Mouse (Mus musculus) yolk sac, embryonic 10.5 days (tissue): Measurements from ENCODE around the gene Alk.

Source experiments
- DNase-seq: peaks from one replicate; pipeline ENCODE4 v3.0.0-alpha.2; 2017; ENCODE audit warnings: low spot score

Gene Alk

DNA sequence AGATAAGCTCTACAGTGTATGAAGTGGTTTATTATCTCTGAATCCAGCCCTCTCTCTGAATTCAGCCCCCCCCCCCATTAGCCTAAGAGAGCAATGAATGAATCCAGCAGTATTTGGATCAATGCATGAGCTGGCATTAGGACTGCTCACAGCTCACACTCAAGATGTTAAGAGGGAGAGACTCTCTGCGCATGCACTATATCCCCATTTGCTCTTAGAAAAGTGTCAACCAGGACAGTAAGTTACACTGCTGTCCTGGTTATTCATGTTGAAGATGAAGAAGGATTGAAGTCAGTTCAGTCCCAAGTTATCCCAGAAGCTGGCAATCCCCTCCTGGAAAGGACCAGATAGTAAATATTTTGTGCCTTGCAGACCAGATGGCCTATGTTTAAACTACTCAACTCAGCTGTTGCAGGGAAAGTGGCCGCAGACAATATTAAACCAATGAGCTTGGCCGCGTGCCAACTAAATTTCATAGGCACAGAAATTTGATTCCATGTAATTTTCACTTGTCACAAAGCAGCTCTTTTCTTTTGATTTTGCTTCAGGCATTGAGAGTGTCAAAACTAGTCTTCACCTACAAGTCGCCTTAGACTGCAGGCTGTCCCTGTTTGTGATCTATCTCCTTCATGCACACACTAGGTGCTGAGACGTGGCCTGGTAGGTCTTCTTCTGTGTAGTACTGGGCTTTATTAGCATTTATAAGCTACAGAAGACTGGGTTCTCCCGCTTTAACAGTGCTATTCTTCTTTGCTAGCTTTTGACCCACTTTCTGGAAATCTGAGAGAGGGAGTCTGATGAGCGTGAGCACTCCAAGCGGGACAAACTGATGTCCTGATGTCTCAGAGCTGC, 339.0 kb downstream of the Alk start:
- no peak for DNase-seq

DNA sequence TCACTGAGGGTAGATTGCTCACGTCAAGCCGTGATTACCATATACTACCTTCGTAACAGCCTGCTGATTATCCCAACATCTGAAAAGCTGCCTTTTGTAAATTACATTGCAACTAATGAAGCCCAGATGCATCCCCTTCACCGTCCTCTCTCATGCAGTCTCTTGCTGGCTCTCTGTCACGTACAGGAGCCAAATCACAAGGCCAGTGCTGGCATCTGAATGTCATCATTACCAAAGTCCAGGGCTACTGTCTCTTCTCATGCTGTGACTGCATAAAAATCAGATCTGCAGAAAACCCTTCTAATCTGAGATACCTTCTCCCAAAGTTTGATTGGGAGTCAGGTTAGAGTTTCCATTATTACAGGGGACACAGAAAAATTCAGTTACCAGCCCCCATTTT, 351.0 kb downstream of the Alk start:
- no peak for DNase-seq

DNA sequence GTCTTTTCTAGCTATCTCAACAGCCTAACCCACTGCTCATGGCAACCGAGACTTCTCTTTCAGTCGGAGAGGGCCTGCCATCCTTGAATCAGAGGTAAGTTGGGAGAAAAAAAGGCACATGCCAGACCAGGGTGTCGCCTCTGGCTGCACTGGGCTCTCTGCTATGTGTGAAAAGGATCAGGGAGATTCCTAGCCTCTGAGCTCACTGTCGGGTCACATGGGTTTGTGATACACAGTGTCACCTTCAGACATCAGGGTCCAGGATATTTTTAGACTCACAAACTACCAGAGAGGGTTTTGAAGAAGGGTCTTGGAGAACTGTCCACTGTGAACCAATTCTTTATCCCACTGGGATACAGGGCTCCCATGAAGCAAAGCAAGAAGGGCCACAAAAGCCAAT, 352.9 kb downstream of the Alk start:
- no peak for DNase-seq

DNA sequence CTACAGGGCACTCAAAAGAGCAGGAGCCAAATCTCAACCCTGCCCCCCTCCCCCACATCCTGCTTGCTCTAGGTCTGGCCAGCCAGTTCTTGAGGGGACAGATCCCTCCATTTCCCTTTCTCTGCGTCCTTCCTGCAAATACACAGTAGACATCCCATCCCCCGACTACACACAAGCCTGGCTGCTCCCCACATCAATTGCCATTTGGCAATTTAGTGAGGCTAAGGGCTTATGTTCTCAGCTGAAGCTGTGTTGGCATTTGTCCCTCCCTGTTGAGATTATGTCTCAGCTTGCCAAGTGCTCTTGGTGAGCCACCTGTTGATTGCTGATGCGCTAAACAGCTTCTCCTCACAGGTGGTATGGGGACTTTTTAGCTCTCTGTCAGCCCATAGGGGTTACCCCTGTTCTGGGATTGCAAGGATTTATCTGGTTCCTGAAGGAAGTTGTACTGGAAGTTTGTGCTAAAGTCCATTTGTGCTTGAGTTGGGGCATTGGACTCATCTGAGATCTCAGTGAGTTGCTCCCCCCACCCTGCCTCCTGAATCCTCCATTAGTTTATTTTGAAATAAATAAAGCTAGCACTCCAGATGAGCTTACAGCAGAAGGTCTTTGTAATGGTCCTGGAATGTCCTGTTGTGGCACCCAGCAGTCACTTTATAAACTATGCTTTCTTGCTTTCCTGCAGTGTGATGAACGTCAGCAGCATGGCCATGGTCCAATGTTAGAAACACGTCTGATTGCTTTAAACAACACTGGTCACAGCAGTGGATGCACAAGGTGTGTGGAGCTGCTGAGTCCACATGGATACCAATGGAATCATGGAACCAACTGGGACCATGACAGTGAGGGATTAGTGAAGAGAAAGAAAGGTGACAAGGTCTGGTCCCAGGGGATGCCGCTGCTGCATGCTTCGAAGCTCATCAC, 353.7 kb downstream of the Alk start:
- no peak for DNase-seq

DNA sequence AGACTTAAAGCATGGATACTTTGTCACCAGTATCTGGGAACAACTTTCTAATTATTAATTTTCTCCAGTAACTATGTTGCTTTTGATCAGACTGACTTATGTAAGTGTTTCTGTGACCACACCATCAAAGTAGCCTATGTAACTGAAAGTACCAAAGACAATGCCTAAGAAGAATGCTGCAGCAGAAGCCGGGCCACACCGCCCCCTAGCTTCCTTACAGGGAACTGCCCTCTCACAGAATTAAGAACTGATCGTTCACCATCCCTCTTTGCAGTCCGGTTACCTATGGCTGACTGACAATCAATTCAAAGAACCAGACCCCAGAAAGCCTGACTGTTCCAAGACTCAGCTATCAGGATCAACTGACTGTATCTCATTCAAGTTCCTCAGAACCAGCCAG, 362.4 kb downstream of the Alk start:
- no peak for DNase-seq

DNA sequence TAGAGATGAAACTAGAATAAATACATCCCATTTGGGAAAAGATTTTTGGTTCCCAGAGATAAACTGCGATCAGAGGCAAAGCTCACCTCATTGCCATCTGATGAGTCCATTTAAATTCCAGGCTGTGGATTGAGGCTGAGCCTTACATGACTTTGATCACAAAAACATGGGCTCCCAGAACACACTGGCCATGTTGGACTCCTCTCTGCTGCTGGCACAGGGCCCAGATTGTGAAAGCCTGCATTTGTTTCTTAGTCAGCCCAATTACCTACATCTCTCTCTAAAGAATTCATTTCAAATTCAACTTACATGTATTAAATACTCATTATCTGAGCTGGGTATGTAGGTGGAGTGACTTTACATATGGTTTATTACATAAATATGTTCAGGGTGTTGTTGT, 367.1 kb downstream of the Alk start:
- no peak for DNase-seq

DNA sequence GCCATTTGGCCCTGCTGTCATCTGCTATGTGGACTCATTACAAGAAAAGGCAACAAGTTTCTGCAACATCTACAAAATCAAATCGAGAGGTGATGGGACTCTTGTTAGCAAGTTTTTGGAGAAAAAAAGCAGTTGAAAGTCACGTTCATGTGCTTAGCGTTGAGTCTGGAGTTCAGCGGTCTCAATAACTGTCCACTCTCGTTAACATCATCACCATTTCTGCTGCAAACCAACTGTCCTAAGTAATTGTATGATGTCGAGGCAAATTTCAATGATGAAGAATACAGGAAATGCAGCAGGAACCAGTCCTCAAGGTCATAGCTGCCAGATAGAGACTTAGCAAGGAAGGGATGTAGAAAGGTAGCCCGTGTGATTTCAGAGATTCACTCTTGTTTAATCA, 373.5 kb downstream of the Alk start:
- no peak for DNase-seq

DNA sequence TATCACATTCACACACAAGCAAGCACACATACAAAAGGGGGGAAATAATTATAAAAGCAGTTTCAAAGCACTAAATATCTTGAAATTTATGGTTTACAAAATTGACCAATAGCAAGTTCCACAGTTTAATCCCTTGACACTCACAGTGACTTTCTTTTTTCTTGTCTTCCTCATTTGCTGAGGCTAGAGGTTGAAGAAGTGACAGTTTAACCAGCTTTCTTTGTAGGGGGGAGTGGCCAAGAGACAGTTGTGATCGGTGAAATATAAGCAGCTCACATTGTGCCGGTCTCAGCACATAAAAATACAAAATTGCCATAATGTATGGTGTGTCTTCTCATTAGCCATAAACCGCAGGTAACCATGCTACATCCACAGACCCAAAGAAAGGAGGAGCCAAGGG, 385.6 kb downstream of the Alk start:
- DNase-seq = no peak

DNA sequence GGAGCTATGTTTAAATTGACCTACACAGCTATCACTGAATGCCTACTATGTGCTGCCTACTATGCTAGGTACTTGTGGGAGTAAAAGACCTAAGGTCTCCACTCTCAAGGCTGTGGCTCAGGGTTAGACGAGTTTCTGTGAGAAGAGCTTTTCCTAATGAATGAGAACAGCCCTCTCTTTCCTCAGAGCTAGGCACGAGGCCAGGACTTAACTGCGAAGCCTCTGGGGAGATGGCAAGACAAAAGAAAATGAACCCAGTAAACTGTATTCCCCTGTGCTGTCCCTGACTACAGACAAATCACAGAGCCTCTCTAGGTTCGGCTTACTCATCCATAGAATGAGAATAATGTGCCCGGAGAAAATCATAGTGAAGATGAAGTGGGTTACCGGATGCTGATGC, 406.9 kb downstream of the Alk start:
- no peak for DNase-seq

DNA sequence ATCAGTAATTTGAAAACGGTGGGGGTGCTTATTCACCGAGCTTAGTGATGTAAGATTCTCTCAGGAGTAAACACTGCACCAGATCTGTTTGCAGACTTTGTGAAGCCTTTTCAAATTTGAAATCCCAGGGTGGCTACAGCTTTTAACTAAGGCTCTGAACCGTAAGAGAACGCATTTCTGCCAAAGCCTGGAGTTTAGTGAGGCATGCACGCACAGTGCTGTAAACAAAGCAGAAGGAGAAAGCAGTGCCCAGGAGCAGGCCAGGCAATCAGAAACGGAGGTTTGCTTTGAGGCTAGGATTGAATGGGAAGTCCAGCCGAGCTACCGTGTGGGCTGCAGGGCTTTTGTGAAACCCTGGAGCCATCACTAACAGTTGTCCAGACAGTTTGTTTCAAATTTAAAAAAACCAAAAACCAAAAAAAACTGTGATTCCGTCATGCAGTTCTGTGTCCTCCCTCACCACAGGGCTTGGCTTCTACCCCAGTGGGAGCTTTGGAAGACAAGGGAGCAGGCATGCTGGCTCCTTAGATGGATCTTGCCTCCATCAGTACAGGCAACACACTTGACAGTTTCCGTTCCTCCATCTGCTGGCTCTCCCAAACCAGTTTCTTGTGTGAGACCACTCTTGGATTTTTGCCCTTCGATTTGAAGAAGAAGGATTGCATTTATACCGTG, 409.3 kb downstream of the Alk start:
- DNase-seq = no peak

DNA sequence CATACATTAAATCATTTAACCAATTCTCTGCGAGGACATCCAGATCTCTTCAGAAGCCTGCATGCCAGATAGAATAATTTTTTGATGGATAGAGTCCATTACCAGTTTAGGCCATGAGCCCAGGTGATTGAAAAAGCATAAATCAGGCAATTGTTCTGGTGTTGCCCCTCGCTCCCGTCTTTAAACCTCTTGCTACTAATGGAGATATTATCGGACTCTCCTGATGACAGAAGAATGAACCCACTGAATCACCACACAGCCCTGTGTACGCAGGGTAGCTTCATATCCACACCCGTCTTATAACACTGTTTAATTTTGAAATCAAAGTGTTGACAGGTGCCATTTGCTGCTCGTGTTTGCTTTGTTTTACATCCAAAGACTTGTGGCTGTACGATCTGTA, 413.9 kb downstream of the Alk start:
- DNase-seq = no peak

DNA sequence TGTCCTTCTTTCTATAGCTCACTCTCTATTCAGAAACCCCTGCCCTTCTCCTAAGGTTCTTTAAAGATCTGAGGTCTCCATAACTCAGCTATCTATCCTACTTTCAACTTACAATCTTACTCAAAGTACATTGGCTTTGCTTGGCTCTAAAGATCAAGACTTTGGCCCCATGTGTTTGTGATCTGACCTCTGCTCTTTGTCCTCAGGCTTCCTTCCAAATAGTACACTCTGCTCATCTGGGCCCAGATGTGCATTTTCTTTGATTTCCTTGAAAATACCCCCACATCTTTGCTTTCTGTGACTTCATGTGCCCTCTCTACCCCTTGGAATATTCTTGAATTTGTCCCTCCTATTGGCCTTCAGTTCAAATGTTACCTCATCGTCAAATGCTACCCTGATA, 417.4 kb downstream of the Alk start:
- DNase-seq = no peak

DNA sequence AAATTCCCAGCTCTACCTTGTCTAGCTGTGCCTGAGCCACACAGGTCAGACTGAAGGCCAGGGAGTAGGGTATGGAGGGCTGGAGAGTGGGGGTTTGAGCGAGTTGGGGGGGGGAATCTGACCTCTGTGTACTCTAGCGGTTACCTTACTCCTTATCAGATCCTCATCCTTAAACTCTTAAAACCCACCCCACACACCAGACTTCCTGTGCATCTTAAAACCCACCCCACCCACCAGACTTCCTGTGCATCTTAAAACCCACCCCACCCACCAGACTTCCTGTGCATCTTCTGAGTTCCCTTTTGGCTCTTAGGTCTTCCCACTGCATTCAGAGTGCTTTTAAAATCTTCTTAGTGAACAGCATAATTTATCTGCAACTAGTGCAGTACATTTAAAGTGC, 422.0 kb downstream of the Alk start:
- no peak for DNase-seq

DNA sequence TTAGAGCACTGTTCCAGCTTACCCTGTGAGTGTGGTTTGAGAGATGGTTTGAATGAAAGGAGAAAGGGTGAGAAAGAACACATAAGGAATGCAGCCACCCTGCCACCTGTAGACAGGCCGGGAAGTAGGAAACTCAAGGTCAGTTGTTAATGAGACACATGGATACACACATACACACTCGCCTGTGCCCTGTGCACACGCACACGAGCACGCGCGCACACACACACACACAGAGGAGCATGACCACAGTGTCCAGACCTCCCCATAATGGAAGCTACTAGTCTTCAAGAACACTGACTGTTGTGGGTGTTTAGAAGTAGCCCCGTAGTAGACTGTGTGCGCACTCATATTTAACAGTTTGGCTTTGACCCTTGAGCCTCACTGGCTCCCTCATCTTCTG, 424.2 kb downstream of the Alk start:
- DNase-seq = no peak

DNA sequence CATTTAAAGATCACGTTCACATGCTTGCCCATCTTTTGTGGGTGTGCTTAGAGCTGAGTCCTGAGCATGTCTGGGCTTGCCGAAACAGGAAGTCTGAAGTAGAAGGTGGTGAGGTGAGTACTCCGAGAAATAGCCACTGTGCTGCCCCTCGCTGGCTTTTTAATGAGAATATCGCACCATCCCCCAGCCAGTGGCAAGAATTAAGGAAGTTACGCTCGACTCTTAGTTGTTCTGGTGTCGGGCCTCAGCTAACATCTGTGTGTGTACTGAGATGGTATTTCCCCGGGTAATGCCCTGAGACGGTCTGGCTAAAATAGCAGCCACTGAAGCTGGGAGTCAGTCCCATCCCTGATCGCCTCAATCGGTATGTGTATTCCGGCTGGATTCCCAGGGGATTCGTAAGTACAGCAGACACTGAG, 424.7 kb downstream of the Alk start:
- no peak for DNase-seq

DNA sequence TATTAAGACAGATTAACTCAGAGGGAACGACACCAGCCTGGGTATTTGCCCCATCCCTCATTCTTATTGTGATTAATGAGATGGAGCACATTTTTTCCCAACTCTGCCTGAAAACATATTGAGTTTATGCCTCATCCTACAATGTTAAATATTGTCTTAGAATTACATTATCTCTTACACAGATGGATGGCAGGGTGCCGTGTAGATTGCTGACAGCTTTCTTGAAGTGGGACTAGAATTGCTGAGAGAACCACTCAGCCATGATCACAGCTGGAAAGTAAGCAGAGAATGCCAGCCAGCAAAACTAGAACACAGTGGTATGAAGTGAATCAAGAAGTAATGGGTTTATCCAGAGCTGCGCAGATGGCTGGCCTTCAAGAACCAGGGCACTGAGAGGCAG, 430.6 kb downstream of the Alk start:
- DNase-seq = no peak

DNA sequence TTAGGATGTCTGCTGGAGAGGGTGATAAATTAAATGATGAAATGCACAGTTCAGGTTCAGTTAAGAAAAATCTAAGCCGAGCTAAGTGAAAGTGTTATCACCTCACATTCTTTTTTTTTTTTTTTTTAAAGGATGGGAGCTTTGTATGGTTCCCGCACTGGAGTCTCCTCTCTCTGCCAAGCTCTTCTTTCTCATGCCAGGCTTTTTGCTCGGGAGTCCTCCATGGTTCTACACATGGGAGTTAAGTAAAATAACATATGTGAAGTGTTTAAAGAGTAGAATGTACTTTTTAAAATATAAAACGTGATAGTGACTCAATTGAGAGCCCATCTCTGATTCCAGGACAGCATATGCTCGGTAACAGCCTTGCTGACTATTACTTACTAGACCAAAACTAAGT, 436.3 kb downstream of the Alk start:
- DNase-seq = no peak

DNA sequence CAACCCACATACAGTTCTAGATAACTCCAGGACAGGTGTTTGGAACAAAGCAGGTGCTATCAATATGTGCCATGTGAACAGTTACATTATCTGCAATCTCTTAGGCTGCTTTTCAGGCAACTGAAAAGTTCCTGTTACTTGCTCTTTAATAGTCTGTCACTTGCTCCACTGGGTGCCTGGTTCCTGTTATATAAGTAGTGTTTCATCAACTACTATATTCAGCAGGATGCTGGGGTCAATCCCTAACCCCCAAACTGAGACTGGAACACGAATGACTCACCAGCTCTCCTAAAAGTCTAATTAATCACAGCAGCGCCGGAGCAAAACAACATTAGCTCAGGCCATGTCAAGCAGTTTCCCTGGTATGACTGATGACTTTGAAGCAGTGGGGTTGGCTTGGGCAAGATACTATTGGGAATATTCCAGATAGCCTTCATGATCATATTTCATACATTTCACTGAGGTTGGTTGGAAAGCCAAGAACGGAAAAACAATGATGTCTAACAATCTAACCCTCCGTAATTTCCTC, 445.5 kb downstream of the Alk start:
- DNase-seq = no peak

DNA sequence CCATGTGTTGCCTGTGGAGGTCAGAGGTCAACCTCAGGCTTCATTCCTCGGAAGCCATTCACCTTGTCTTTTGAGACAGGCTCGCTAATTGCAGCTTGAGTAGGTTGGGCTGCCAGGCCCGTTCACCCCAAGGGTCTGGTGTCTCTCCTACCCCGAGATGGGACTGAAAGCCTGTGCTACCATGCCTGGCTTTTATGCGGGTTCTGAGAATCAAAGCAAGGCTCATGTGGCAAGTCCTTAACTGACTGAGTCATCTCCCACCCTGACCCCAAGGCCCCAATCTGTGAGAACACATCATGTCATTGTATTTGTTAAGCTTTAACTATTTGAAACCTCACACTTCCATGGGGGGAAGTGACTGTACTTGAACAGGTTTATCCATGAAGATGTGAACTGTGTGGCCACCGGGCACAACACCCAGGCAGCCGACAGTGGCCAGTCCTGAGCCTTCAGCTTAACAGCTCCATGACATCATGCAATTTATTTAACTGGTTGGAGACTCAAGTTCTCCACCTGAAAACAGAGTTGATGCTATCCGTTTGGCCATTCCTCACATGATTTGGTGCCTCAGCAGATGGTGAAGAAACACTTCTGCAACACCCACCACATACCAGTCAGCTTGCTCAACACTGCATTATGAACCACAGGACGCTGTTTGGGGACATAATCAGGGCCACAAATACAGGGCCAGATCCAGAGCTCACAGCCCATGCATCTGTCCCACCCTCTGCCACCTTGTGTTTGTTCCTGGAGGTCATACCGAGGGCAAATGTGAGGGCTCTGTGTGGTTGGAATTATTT, 446.4 kb downstream of the Alk start:
- no peak for DNase-seq

DNA sequence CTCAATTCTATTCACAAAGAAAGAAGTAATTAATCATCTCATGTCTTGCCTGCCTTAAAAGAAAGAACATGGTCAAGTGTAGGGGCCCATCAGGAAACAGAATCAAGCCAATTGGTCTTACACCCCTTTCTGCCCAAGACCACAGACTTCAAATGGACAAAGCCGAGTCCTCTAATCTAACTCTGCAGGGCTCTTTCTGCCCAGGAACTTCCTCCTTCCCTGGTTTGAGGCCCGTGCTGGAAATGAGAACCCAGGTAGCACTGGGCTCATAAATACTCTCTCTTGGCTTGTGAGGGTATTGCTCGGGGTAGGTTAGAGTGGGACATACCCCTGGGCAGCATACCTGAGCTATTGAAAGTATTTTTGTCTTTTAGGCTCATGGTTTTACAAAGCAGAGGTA, 451.4 kb downstream of the Alk start:
- no peak for DNase-seq

DNA sequence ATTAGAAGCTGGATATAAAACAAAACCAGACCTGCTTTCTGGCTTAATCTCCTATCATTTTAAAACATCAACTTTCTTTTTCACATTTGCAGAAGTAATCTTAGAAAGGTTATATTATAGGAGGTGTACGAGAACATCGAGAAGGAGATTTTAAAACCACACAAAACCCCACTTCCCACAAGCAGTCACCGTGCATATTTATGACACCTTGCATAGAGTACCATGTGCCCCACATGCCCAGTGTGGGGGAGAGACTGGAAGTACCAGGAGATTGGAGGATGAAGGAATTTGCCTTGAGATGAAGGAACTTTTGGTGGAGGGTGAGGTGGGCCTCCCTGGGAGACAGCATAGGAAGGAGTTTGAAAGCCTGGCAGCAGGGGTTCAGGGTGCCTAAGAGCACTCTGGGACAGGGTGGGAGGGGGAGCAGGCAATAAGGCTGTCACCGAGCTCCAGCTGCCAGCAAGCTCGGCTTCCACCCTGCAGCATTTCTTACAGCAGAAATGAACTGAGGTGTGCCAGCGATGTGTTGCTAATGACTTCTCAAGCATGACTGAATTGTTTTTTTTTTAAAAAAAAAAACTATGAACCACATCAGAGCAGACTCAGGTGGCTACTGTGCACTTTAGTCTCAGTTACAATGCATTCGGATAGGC, 459.4 kb downstream of the Alk start:
- DNase-seq = no peak
